8 mouse cellular contexts compared by ENCODE assay signal in the genomic region with DNA sequence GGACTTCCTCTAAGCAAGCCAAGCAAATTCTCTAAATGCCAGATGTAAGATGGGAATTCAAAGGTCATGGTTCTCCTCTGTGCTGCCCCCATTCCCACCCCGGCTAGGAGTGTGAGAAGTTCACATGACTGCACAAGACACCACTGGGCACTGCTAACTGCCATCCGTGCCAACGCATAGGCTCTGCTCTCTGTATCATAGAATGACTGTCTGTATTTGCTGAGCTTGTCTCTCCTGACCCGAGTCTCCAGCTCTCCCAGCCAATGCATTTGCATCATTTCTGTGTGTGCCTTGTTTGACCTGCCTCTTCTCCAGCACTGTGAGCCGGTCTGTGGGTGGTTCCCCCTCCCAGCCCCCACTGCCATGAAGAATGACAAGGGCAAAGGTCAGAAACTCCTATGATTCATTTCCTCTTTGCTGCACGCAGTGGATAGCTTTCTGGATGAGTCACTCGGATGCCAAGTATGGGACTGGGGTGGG. TPM values are rescaled to one million over a fixed set of nuclear protein-coding genes. Genes with fewer than 3 reads are reported as not detected.
DNase-seq lines count a peak whose midpoint lies in the region; ATAC-seq lines count a peak whose summit lies in the region.

No protein-coding gene starts in this region.

- ATAC-seq in CD4-positive, CD25-positive, alpha-beta regulatory T cell, adult 4 months: no peak
- ATAC-seq in kidney, embryonic 16.5 days (ENCODE audit: low FRiP score, low TSS enrichment): peak; percentile 62
- ATAC-seq in erythroblast, adult 5-6 weeks (replicated peaks; ENCODE audit: low FRiP score, poor library complexity, severe bottlenecking): no peak

- no peaks in the 10 kb centered on the region for H3K36me3 ChIP-seq in kidney, embryonic 16.5 days (ENCODE audit: insufficient read depth, low read length)
- no peaks in the 10 kb centered on the region for H3K36me3 ChIP-seq in megakaryocyte, embryonic 14.5 days (replicated peaks; ENCODE audit: low read length)

- no peak overlapping the region for H3K4me3 ChIP-seq in kidney, embryonic 16.5 days (ENCODE audit: low read length)
- peak overlapping the region; percentile 64 for H3K4me3 ChIP-seq in megakaryocyte, embryonic 14.5 days (replicated peaks)

- peak; percentile 8 for DNase-seq in CD4-positive, CD25-positive, alpha-beta regulatory T cell, adult 2 months (ENCODE audit: low read depth, low spot score)
- DNase-seq in adrenal gland, adult 18-20 months (ENCODE audit: low spot score in 2 of 2): peak; percentile 38 to 40
- peak; percentile 50 to 59 for DNase-seq in heart, adult 9 months (ENCODE audit: low spot score in 2 of 2)
- no peak for DNase-seq in thymus, postnatal 0 days (ENCODE audit: low spot score)

- no peaks in the 10 kb centered on the region for H3K27me3 ChIP-seq in kidney, embryonic 16.5 days (ENCODE audit: insufficient read depth, low read length)
- no peaks in the 10 kb centered on the region for H3K27me3 ChIP-seq in megakaryocyte, embryonic 14.5 days (replicated peaks)

- WGBS in kidney, embryonic 16.5 days: 27% methylated on average over 7 of the region's 7 CpGs

- H3K9me3 ChIP-seq in kidney, embryonic 16.5 days (ENCODE audit: low read length): no peaks in the 10 kb centered on the region
- H3K9me3 ChIP-seq in megakaryocyte, embryonic 14.5 days: peaks cover 6% of the 10 kb centered on the region

- H3K4me2 ChIP-seq in kidney, embryonic 16.5 days (replicated peaks; ENCODE audit: low read depth, low read length): no peak overlapping the region

- H3K27ac ChIP-seq in kidney, embryonic 16.5 days (ENCODE audit: low read length): no peak overlapping the region

- H3K9ac ChIP-seq in kidney, embryonic 16.5 days (replicated peaks; ENCODE audit: low read length): no peak overlapping the region

- H3K4me1 ChIP-seq in kidney, embryonic 16.5 days (ENCODE audit: insufficient read depth, low read length): peaks cover 34% of the 10 kb centered on the region
- peaks cover 65% of the 10 kb centered on the region for H3K4me1 ChIP-seq in megakaryocyte, embryonic 14.5 days

RNA-seq across cellular contexts. Expression of gene Phlda1, which starts 37.7 kb away (rescaled TPM):
- polyA plus RNA-seq in CD4-positive, CD25-positive, alpha-beta regulatory T cell, adult 4 months (2017; shearing (Covaris generic)): 1 to 10 TPM; 5.8 to 9.9 TPM
- 10 to 100 TPM; 47.8 to 82.2 TPM for total RNA-seq in adrenal gland, adult 18-20 months (2021)
- polyA plus RNA-seq in kidney, embryonic 16.5 days (2015; fragmentation: Nextera tagmentation; extraction: Ambion mirVana): 27.3 and 36.6 TPM in 2 replicates
- 91.0 and 259 TPM in 2 replicates for polyA plus RNA-seq in megakaryocyte, embryonic 14.5 days (2012; ENCODE audit: insufficient read depth, low replicate concordance)
- total RNA-seq in erythroblast, adult 5-6 weeks (2015; ENCODE audit: low replicate concordance): 0.38 and 4.0 TPM in 2 replicates
- 0.84 TPM in 1 of 2 replicates, not detected in the other for total RNA-seq in erythroblast, adult 5-6 weeks (2017; ENCODE audit: low replicate concordance)
- polyA plus RNA-seq in thymus, postnatal 0 days (2015; fragmentation: Nextera tagmentation; extraction: Ambion mirVana): 61.1 and 64.1 TPM in 2 replicates
